Mouse (Mus musculus) heart, adult 2 months (tissue): ENCODE data around the gene Cldn5.

Source experiments
- CTCF ChIP-seq: fragments of 200-600 bp; IDR thresholded peaks from 2 replicates; pipeline ENCODE4 v1.8.1; 2022; ENCODE audit warnings: antibody characterized with exemption, mild to moderate bottlenecking, moderate library complexity
- POLR2A ChIP-seq: fragments of 200-500 bp; IDR thresholded peaks from 2 replicates; pipeline ENCODE4 v1.6.1; 2011; ENCODE audit warnings: mild to moderate bottlenecking, low read depth, low read length, control low read depth; ENCODE audit not compliant: insufficient read depth

DNA sequence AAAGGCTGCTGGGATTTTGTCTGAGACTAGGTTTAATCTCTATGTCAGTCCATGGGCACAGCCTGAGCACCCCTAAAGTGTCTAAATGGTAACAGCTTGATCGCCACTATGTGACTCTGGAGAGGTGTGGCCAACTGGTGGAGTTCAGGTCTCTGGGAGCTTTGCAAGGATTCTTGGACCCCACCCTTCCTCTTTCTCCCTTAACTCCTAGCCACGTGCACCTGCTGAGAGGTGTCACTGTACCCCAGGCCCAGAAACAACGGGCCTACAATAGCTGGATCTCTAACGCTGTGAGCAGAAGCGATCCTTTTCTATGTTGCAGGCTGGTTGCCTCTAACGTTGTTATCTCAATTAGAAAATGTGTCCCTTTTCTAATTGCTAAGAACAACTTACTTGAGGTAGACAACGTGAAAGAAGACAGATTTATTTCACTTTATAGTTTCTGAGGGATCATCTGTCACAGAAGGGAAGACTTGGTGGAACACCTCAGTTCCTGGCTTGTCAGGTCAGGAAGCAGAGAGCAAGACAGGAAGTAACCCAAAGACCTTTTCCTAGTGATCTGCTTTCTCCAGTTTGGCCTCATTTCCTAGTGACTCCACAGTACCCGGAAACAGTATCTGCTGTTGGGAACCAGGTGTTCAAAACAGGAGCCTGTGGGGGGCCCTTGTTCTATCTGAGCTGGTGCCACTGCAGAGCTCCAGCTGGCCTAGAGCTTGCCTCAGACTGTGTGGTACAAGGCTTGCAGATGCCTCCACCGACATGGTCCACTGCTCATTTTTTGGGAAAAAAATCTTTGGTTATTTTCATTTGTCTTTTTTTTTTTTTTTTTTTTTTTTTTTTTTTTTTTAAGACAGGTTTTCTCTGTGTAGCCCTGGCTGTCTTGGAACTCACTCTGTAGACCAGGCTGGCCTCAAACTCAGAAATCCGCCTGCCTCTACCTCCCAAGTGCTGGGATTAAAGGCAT lies 48.8 kb upstream of the Cldn5 start:
- TF ChIP-seq CTCF (no peak), POLR2A (no peak)
